Mouse (Mus musculus) lung, postnatal 4 days (tissue): ENCODE data around the gene Asprv1.
A peak's percentile ranks its signal among the peaks of the same experiment; 100 is the strongest.

Experiments used
- DNase-seq, 2 experiments: peaks; one replicate each; pipeline ENCODE4 v3.0.0; 2021

The Asprv1 gene

DNA sequence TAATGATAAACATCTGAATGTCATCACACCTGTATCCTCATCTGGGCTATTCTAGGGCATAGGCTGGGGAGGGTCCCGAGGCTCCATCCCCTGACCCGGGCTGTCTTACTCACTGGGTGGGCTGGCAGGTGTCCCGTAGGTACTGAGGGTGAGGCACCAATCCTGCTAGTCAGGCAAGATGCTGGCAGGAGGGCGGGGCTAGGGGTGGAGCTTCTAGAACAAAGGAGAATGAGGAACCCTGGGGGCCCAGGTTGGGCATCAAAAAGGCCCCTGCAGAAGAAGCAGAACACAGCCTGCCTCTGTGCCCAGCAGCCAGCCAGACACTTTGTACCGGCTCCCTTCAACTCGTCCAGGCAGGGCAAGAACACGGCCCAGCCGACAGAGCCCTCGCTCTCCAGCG, at the start of gene Asprv1:
Gene Asprv1 (plus strand): TSS at position 219 of the 400 bp plus-strand sequence.
- no peak for DNase-seq

GRCm38 (mm10) chr6:86578396-86578795, 49.6 kb upstream of the Asprv1 start:
- peak; percentile 47 to 56 for DNase-seq

GRCm38 (mm10) chr6:86579066-86579784, 48.7 kb upstream of the Asprv1 start:
- no peak for DNase-seq

- no peak for DNase-seq
Observed at GRCm38 (mm10) chr6:86579926-86580325, 48.0 kb upstream of the Asprv1 start.

- DNase-seq: no peak
Observed at GRCm38 (mm10) chr6:86583141-86583540, 44.8 kb upstream of the Asprv1 start.

- no peak for DNase-seq
Observed at GRCm38 (mm10) chr6:86583601-86584215, 44.3 kb upstream of the Asprv1 start.

GRCm38 (mm10) chr6:86584296-86585015, 43.5 kb upstream of the Asprv1 start:
- DNase-seq: peak; percentile 58 to 68

DNA sequence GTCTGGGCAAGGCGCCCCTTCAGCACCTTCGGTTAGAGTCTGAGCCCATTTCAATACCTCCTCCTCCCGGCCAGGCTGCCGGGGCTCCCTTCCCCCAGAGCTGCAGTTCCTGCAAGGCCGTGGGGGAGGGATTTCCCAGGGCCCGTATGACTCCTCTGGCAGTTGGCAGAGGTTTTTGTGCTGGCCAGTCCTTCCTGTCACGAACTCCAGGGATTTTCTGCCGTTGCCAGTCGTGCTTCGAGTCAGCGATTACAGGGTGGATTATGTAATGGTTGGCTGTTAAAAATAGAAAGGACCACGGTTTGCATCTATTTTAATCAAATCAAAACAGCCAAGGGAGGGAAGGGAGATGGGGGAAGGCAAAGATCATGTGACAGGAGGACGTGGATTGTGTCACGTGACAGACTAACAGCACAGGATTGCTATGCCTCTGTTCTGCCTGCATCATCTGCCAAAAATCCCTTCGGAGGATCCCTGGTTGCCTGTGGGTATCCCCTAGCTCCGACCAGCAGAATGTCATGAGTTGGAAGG, 42.8 kb upstream of the Asprv1 start:
- peak; percentile 87 to 93 for DNase-seq

- DNase-seq: no peak
Observed at GRCm38 (mm10) chr6:86586070-86586469, 41.9 kb upstream of the Asprv1 start.

DNA sequence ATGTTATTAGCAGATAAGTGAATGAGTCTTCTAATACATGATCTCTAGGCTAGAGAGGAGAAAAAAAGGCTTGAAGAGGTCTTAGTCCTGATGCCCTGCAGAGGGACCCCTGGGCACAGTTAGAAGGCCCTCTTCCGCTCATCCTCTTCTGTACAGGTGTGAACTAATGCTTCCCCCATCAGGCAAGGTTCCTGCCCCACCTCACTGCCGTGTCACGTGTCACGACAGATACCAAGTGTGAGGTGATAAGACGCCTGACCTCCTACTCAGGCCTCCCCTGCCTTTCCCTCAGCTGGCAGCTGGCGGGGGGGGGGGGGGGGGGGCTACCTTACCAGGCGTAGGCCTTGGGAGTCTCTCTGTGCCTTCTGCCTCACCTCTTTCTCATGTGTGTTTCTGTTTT, 39.5 kb upstream of the Asprv1 start:
- DNase-seq: no peak

- no peak for DNase-seq
Observed at GRCm38 (mm10) chr6:86593146-86593897, 34.6 kb upstream of the Asprv1 start.

DNA sequence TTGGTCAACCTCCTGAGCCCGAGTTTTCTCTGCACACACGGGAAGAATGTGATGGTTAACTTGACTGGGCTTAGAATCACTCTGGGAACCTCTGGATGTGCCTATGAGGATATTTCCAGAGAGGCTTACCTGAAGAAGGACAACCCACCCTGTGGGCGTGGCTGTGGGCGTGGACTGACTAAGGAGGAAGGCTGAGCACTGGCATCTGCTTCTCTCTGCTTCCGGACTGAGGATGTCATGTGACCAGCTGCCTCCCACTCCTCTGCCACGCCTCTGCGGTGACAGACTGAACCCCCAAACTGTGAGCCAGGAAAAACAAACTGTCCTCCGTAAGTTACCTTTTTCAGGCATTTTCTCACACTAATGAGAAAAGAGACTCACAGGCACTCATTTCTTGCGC, 33.3 kb upstream of the Asprv1 start:
- DNase-seq: peak; percentile 65 to 75

DNA sequence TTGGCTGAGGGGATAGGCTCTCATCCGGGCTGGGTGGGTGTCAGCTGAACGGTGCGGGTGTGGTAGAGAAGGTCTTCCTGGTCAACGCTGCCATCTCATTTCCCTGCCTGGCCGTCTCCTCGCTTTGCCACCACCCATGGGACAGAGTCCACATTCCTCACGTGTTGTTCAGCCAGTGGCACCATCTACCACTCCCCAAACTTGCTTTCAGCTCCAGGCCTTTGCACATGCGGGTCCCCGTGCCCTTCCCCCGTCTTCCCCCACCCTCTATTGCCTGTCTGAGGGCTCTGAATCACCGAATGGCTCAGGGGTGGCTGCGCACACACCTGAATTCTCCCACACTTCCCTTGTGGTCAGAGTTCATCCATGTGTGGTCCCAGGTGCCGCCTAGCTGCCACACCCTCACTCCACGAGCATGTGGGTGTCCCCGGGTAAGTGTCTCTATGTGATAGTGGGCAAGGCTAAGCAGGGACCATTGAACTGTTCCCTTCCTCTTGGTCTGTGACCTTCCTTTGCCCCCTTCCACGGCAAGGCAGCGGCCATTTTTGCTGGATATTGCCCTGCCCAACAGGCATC, 32.0 kb upstream of the Asprv1 start:
- DNase-seq: no peak

DNA sequence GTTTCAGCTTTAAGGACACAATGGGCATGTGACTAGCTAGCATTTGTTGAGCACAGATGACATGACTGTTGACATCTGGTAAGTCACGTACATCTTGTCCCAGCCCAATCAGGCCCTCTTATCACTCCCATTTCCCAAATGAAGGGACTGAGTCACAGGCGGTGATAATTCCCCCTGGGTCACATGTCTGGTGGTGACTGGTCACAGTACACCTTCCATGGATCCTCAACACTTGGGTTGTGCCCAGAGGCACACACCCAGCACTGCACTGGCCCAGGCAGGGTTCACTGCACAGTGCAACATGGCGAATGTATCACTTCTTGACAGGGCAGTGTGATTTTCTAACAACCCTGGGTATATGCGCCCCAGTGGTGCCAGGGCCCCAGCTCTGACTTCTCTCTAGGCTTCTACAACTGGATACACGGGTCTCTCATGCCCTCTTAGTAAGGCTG, 29.2 kb upstream of the Asprv1 start:
- DNase-seq: no peak

DNA sequence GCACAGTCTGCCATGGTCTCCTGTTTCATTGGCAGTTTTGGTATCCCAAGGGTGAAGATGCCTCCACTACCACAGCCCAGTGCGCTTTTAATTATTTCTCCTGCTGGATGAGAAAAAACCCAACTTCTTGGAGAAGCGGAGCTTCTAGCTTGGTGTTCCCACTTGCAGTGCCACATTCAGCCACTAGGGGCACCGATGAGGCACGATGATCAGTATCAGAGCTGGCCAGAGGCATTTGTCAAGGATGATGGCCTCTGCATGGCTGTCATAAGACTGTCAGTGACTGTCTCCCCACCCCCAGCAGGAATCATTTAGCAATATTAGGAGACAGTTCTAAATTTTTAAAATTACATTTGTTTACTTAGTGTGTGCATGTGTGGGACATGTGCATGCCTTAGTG, 28.8 kb upstream of the Asprv1 start:
- DNase-seq: peak; percentile 78 to 87

GRCm38 (mm10) chr6:86599951-86600414, 28.0 kb upstream of the Asprv1 start:
- DNase-seq: peak; percentile 80 to 89

- DNase-seq: peak in 1 of 2 experiments; percentile 37
Observed at GRCm38 (mm10) chr6:86605260-86605659, 22.7 kb upstream of the Asprv1 start.

DNA sequence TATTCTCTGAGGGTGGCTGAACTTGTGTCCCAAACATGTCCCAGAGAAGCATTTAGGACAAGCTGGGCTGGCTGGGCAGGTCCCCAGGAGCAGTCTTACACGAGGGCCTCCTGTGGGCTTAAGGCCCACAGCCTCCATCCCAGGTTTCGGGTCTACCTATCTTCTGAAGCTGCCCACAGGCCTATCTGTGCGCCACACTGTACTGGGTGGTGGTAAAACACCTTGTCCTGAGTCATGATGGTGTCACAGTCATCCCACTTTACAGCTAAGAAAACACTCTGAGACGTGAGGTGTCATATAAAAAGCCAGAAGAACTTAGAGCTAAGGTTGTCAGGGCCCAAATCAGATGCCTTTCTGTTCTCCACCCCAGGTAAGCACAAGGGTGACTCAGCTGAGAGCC, 21.7 kb upstream of the Asprv1 start:
- DNase-seq: no peak

- no peak for DNase-seq
Observed at GRCm38 (mm10) chr6:86607471-86607870, 20.5 kb upstream of the Asprv1 start.

DNA sequence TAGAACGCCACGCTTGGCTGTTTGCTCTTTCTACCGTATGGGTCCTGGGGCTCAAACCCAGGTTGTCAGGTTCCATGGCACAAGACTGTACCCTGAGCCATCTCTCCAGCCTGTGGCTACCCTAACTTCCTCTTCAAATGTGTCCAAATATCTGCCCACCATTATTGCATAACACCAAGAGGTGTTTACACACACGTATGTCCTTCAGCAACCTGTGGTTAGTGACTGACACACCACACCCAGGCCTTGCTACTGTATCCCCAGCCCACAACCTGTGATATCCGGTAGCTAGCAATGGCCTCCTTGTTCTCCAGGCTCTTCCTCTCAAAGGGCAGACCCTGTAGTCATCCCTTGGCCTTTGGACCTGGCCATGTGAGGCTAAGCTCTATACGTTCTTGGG, 18.7 kb upstream of the Asprv1 start:
- peak in 1 of 2 experiments; percentile 27 for DNase-seq

DNA sequence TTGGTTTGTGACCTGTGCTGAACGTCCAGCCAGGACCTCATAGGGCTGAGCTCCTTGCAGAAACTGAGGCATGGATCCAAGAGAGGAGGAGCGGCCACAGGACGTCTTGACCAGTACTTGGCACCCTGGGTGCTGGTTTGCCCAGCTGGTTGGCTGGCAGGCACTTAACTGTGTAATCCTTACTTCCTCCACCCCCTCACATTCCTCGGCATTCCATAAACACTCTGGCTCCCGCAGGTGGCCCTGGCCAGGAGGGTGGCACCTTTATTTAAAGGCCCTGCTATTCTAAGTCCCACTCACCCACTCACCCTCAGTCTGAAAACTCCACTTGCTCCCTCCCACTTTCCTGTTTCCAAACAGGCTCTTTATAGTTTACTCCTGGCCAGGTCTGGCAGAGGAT, 17.2 kb upstream of the Asprv1 start:
- peak; percentile 65 to 89 for DNase-seq

GRCm38 (mm10) chr6:86615301-86615700, 12.7 kb upstream of the Asprv1 start:
- peak; percentile 44 to 55 for DNase-seq
